Mouse (Mus musculus): Measurements from ENCODE around the gene Cmya5. TPM values are rescaled to one million over a fixed set of nuclear protein-coding genes. Genes with fewer than 3 reads are reported as not detected.

The Cmya5 gene
- total RNA-seq, 2 experiments from 2014 or later = 1,090 to 1,382 TPM

- Histone ChIP-seq H3K27ac (no peak overlapping the region), H3K4me3 (no peak overlapping the region)
- intact Hi-C loops (cut with DNase I) = loop anchor here (10.0 kb wide), 1 partner anchor 171 kb away; no protein-coding TSS in a partner anchor
- no peak for DNase-seq
- TF ChIP-seq CTCF (IDR thresholded peaks at IDR 0.05) = no peak
Measured at GRCm38 (mm10) chr13:93056091-93056490, 88.4 kb downstream of the Cmya5 start.

GRCm38 (mm10) chr13:93051483-93051882 lies 93.0 kb downstream of the Cmya5 start:
- H3K4me3 ChIP-seq = no peak overlapping the region
- peak; percentile 80 for DNase-seq
- peak overlapping the region; percentile 86 for H3K27ac ChIP-seq
- TF ChIP-seq CTCF (IDR thresholded peaks at IDR 0.05) = no peak
- intact Hi-C loops (cut with DNase I) = loop anchor here (10.0 kb wide), 1 partner anchor 167 kb away; no protein-coding TSS in a partner anchor

DNA sequence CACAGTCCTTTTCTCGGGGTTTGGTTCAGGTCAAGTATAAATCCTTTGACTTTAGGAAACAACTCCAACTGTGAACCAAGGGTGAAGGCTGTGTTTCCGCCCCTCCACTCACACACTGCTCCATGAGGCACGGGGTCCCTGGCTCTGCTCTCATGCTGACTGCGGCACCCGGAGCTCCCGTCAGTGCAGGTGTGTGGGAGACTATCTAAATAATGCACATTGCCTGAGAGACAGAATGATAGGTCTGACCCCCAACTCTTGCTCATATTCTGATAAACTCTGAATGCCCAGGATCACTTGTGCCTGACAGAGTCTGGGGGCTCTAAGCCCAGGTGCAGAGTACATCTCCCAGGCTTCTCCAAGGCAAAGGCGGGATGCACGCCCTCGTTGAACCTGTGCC lies 103.5 kb downstream of the Cmya5 start:
- no peak for TF ChIP-seq CTCF (IDR thresholded peaks at IDR 0.05)
- intact Hi-C loops (cut with DNase I) = no loop called here
- H3K27ac ChIP-seq = no peak overlapping the region
- H3K4me3 ChIP-seq = no peak overlapping the region
- no peak for DNase-seq

- no peak for TF ChIP-seq CTCF (IDR thresholded peaks at IDR 0.05)
- intact Hi-C loops (cut with DNase I) = no loop called here
- Histone ChIP-seq H3K4me3 (no peak overlapping the region), H3K27ac (no peak overlapping the region)
- DNase-seq = no peak
Measured at GRCm38 (mm10) chr13:93036218-93036617, 108.3 kb downstream of the Cmya5 start.

- no peak for DNase-seq
- intact Hi-C loops (cut with DNase I) = no loop called here
- TF ChIP-seq CTCF (IDR thresholded peaks at IDR 0.05) = no peak
Measured at GRCm38 (mm10) chr13:93029337-93029736, 115.2 kb downstream of the Cmya5 start.

GRCm38 (mm10) chr13:93024837-93025236 lies 119.7 kb downstream of the Cmya5 start:
- Histone ChIP-seq H3K4me3 (no peak overlapping the region), H3K27ac (no peak overlapping the region)
- TF ChIP-seq CTCF (IDR thresholded peaks at IDR 0.05) = no peak
- no peak for DNase-seq
- intact Hi-C loops (cut with DNase I) = no loop called here

More at GRCm38 (mm10) chr13:93029337-93029736, 115.2 kb downstream of the Cmya5 start:
- Histone ChIP-seq H3K4me3 (no peak overlapping the region), H3K27ac (no peak overlapping the region)

DNA sequence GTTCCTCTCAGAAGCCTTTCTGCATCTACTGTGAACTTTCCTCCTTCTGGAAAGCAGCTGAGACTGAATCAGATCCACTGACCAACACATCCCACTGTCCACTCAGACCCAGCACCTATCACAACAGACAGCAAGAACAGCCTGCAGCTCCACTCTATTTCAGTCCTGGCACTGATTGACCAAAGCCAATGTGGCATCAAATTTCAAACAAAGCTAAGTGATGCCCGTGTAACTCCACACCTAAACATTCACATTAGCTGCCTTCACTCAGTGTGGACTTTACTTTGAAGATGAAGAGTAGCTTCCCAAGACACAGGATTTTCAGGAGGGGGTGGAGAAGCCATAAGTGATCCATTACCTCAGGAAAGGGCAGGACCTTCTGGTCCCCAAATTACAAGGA lies 122.4 kb downstream of the Cmya5 start:
- intact Hi-C loops (cut with DNase I) = no loop called here
- DNase-seq = peak; percentile 26
- H3K4me3 ChIP-seq = no peak overlapping the region
- peak overlapping the region; percentile 69 for H3K27ac ChIP-seq
- TF ChIP-seq CTCF (IDR thresholded peaks at IDR 0.05) = no peak

GRCm38 (mm10) chr13:93012952-93013351 lies 131.6 kb downstream of the Cmya5 start:
- DNase-seq = peak; percentile 84
- peak overlapping the region; percentile 73 for H3K27ac ChIP-seq
- TF ChIP-seq CTCF (IDR thresholded peaks at IDR 0.05) = no peak
- intact Hi-C loops (cut with DNase I) = no loop called here
- H3K4me3 ChIP-seq = no peak overlapping the region

GRCm38 (mm10) chr13:93011315-93011714 lies 133.2 kb downstream of the Cmya5 start:
- Histone ChIP-seq H3K4me3 (no peak overlapping the region), H3K27ac (no peak overlapping the region; the same call in 1 of the 2 replicates)
- intact Hi-C loops (cut with DNase I) = no loop called here
- DNase-seq = no peak
- TF ChIP-seq CTCF (IDR thresholded peaks at IDR 0.05) = no peak

DNA sequence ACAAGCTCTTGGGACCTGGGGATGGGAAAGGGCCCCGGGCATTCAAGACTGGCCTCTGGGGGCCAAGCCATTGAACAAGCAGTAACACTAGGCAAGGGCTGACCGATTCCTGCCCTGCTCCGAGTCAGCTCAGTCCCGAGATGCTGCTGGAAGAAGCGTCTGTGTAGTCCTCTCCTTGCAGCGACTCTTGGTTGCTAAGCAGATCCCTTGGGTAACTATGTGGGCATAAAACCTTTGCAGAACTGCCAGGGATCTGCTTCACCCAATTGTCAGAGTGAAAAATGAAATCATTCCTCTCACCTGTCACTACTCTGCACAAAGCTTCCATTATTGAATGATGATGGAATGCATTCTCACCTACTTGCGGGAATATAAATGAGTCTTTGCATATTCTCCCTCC lies 134.0 kb downstream of the Cmya5 start:
- Histone ChIP-seq H3K27ac (no peak overlapping the region), H3K4me3 (no peak overlapping the region)
- TF ChIP-seq CTCF (IDR thresholded peaks at IDR 0.05) = no peak
- DNase-seq = no peak
- intact Hi-C loops (cut with DNase I) = no loop called here

DNA sequence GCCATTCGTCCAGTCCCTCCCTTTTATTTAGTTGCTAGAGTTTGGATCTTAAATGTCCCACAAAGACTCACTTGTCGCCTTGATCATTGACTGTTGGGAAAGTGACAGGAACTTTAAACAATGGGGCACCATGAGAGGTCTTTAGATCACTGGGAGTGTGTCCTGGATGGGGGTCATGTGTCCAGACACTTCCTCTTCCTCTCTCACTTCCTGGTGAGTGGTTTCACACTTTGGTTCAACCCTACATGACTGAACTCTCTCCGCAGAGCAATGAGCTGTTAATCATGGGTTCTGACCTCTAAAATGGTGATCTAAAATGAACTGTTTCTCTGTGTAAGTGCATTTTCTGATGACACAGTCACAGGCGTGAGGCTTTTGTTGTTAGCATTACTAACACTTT lies 137.4 kb downstream of the Cmya5 start:
- DNase-seq = no peak
- intact Hi-C loops (cut with DNase I) = no loop called here
- Histone ChIP-seq H3K27ac (peak overlapping the region; percentile 81), H3K4me3 (no peak overlapping the region)
- TF ChIP-seq CTCF (IDR thresholded peaks at IDR 0.05) = no peak

GRCm38 (mm10) chr13:93006347-93006746 lies 138.2 kb downstream of the Cmya5 start:
- intact Hi-C loops (cut with DNase I) = no loop called here
- TF ChIP-seq CTCF (IDR thresholded peaks at IDR 0.05) = no peak
- DNase-seq = peak; percentile 71
- Histone ChIP-seq H3K27ac (peak overlapping the region; percentile 81), H3K4me3 (no peak overlapping the region)

DNA sequence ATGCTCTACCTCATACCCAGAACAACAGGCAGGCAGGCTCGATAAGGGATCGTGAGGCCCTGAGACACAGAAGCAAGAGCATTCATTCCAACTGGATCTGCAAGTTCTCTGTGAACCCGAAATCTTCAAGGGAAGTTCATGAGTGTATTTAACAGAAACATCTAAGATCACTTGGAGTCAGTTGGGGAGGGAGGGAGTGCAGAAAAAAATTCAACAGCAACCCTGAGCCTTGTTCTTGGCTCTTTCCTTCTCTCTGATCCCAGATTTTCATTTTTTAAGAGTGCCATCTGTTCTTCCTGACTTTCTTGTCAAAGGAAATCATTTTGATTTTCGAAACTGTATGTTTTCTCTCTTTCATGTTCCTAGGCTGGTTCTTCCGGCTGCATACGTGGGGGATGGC lies 140.5 kb downstream of the Cmya5 start:
- H3K27ac ChIP-seq = peak overlapping the region; percentile 96
- no peak for DNase-seq
- TF ChIP-seq CTCF (IDR thresholded peaks at IDR 0.05) = no peak
- H3K4me3 ChIP-seq = no peak overlapping the region
- intact Hi-C loops (cut with DNase I) = loop anchor here (5.0 kb wide), 1 partner anchor 122 kb away; no protein-coding TSS in a partner anchor

- Histone ChIP-seq H3K27ac (peak overlapping the region; percentile 96), H3K4me3 (no peak overlapping the region)
- peak; percentile 81 for DNase-seq
- intact Hi-C loops (cut with DNase I) = loop anchor here (5.0 kb wide), 1 partner anchor 120 kb away; no protein-coding TSS in a partner anchor
- no peak; the same call in 1 of the 2 replicates for TF ChIP-seq CTCF (IDR thresholded peaks at IDR 0.05)
Measured at GRCm38 (mm10) chr13:93002456-93002855, 142.1 kb downstream of the Cmya5 start.
